Mouse (Mus musculus) gastrocnemius, postnatal 4 days (tissue): Measurements from ENCODE around the gene Tldc1. TPM values are rescaled to one million over a fixed set of nuclear protein-coding genes. Genes with fewer than 3 reads are reported as not detected.

Source experiments
- DNase-seq, 2 experiments: peaks; one replicate each; pipeline ENCODE4 v3.0.0; 2021 to 2022; ENCODE audit warnings: low spot score in 2 of 2, mixed read lengths in 2 of 2
- total RNA-seq, 2 experiments: library from RNA; stranded (reverse); gene quantifications; 2 replicates each; pipeline ENCODE4 v1.2.3; 2021

The Tldc1 gene
- total RNA-seq, 2 experiments from 2014 or later = 6.4 to 7.8 TPM

DNA sequence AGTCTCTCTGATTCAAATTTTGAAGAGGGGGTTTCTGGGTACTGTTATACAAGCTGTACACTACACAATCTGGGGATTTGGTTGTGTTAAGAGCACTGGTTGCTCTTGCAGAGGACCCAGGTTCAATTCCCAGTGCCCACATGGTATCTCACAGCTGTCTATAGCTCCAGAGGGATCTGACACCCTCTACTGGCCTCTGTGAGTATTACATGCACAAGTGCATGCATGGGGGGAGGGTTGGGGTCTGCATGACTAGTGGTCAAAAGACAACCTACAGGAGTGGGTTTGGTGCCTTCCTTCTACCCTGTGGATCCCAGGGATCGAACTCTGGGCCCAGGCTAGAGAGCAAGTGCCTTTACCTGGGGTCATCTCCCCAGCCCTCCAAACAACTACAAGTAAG lies 24.4 kb upstream of the Tldc1 start:
- no peak for DNase-seq

DNA sequence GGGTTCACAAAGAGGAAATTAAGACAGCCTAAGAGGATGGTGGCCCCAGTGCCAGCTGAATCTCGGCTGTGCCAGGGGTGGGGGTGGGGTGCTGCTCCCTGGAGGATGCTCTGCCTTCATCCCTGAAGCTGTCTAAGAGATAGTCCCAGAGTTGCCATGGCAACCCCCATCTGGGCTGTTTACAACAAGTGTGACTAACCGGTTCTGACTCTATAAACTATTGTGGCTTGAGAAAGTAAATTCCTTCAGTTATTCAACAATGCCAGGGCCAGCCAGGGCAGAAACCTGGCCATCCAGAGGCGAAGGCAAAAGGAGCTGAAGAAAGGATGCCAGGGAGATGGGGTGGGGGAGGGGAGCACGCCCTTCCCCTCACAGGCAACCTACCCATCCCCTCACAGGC lies 23.0 kb upstream of the Tldc1 start:
- no peak for DNase-seq

DNA sequence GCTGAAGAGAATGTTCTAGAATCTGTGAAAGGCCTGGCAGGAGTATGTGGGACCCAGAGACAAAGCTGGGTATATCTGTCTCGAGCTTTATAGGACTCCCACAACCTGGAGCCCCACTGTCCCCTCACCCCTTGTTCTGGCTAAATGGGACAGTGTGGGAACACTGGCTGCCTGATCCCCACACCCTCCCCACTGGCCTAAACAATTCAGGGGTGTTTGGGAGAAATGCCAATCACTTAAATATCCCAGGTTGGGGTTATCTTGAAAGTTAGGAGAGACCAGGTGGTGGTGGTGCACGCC lies 20.7 kb upstream of the Tldc1 start:
- DNase-seq = no peak

DNA sequence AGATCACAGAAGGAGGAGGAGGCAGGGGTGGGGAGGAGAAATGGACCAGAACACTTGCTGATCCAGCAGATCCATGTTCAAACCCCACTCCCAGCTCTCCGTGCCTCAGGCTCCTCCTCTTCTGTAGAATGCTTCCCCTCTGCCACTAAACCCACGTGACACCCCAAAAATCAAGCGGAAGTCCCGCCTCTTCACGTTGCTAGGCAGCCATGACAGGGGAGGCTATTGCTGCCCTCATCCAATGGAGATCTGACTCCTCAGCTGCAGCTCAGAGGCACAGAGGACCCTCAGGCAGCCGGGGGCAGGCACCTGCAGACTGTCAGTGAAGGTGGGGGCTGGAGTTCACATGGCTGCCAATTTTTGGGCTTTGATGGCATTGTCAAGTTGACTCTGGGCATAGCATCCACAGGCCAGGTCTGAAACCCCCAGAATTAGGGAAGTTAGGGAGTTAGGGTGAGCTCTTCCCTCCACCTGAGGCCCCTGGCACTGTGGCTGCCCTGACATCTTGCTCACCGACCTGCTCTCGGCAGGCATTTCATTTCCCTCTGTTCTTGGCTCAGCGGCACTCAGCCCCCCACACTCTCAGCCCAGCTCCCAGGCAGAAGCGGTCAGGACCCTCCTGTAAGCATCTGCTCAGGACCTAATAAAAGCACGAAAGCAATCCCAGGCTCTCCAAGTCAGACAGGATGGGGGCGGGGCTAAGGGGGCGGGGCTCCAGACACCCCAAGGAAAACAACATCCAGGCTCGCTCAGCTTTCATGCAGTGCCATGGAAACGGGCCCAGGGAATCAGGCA lies 20.2 kb upstream of the Tldc1 start:
- peak in 1 of 2 experiments; percentile 56 for DNase-seq

DNA sequence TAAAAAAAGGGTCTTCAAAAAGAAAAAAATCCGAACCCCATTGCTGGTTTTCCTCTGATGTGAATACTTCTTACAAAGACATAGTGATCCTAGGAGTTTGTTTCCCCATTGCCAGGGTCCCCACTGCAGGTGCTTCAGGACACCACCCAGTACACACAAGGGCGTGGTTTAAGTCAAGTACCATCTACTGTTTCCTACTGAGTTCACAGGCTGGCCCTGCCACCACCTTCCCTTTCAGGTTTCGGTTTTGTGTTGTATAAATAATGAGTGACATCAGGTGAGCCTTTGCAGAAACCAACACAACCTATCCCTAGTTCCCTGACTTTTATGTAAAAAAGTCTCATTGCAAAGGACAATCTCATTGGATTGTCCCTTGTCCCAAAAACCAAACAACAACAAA lies 17.4 kb upstream of the Tldc1 start:
- no peak for DNase-seq

DNA sequence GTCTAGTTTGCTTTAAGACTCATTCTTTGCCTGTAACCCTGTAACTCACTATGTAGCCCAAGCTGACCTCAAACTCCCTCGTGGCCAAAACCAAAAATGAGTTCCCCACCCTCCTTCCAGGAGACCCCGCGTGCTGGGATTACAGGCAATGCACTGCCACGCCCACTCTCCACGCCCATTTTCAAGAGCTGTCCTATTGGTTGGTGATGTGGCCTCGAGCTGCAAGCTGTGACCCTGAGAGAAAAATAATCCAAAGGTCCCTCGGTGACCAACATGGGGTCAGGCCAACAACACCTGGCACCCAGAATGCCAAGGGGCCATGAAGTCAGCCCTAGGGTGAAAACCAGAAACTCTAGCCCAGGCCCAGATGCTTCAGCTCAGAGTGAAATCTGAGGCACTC lies 16.5 kb upstream of the Tldc1 start:
- no peak for DNase-seq

DNA sequence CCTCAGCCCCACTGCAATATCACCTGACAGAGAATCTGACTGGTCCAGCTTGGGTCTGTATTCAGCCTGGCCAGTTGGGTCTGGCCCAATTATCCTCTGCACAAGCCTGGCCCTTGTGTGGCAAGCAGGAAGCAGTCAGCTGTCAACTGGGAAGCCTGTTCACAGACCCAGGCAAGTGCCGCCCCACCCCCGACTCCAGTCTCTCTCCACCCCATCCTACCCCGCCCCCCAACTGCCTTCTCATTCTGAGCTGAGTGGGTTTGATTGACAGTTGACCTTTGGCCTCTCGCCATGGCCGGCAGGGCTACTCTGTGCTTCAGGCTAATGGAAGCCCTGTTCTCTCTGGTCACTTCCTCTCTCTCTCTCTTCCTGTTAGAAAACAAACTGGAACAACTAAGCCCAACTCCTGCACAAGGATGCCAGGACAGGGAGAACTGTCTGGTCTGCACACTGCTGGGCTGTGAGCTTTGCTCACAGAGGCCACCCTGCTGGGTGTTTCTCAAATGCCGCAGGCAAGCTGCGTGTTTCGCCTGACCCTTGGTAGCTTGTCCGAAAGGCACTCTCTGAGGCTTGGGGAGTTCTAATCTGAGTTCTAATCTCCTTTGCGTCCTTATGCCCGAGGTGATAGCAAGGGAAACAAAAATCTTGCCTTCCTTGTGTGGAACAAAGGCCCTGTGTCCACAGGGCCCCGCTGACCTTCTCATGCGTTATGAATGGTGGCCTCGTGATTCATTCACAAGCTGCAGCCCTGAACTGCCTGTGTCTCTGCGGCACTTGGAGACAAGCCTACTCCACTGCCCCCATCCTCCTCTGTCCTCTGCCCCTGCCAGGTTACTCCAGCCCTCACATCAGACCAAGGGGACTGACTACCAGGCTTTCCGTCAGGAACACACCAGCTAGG lies 13.8 kb upstream of the Tldc1 start:
- peak in 1 of 2 experiments; percentile 50 for DNase-seq

DNA sequence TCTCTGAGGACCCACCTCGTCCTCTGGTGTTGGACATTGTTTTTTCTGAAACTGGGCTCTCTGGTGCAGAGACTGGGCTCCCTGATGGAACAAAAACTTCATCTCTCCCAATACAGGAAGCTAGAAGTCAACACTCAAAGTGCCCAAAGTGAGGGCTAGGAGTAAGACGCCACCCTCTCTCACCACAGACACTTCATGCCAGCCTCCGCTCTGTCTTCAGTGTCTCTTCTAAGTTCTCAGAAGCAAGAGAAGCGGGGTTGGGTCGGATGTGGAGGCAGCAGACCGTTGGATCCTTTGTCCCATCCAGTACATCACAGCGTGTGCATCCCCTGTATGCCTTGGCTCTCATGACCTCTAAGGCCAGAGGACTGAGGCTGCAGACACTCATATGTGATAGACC lies 11.4 kb upstream of the Tldc1 start:
- DNase-seq = no peak

DNA sequence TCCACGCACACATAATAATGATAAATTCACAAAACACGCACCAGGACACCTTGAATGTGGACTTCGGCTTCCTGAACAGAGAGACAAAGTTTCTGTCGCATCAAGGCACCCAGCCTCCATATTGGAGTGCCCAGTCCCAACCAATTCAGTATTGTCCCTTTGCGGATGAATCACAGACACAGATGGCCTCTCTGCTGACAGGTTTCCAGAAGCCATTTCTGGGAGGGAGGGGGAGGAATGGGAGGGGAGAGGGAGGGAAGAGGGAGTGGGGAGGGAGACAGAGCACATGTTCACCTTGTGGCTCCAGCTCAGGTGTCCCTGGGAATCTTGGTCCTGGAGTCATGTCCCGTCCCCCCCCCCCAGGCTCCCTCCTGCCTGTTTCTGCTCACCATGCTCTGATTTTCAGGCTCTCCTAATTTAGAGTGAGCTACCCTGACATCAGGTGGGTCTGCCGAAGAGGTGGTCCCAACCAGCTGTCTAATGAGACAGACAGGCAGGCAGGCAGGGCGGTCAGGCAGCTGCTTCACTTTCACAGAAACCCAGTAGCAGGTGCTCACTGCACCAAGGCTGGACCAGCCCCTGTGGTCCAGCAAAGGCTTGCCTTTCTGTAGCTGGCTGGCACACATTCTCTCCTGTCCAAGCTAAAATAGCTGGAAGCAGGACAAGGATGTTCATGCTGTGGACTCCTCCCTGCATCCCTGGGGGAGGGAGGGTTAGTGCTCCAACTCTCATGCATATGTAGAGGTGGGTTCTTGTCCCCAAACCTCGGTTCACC lies 10.6 kb upstream of the Tldc1 start:
- DNase-seq = no peak

DNA sequence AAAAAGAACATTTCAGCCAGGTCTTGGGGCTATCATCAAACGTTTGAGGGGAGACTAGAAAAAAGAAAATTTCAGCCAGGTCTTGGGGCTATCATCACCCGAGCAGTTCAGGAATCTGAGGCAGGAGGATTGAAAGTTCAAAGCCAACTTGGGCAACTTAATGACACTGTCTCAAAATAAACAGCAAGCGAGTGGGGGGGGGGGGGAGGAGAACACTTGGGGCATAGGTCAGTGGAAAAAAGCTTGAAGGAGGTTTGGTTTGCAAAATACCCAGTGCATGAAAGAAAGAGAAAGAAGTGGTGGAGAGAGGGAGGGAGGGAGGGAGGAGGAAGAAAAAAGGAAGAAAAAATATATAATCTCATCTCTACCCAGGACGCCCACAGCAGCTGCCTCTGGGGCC lies 9.1 kb upstream of the Tldc1 start:
- DNase-seq = no peak

DNA sequence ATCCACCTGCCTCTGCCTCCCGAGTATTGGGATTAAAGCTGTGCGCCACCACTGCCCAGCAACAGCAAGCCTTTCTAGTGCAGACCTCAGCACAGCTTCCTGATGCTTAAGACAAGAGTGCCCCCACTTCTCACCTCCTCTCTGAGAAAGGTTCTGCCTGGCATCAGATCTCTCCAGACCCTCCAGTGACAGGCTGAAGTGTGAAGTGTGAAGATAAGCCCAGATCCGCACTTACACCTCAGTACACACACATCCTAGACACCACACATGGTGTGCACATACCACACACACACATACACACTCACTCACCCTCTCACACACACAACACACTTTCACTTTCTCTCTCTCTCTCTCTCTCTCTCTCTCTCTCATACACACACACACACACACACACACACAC lies 8.7 kb upstream of the Tldc1 start:
- DNase-seq = no peak

DNA sequence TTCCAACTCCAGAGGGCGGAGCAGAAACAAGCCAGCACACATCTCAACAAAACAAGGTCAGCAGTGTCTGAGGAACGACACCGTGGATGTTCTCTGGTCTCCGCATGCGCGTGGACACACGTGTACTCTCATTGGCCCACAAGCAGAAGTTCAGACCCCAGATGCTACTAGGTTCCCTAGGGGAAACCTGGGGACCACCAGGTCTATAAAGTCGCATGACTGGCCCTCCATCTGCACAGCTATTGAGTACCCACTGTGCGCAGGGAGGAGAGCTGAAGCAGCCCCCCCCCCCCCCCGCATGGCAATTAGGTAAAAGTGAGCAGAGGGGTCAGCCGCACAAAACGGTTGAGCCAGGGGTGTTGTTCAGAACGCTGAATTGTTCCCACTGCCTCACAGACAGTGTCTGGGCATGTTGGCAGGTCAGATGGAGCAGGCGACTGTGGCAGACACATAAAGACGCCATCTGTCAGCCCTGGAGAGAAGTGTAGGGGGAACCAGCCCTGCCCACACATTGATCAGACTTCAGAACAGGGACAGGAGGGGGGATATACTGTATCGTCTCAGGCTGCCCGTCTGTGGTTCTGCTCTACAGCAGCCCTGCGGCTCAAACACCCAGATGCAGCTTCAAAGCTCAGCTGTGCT lies 7.7 kb upstream of the Tldc1 start:
- DNase-seq = no peak

DNA sequence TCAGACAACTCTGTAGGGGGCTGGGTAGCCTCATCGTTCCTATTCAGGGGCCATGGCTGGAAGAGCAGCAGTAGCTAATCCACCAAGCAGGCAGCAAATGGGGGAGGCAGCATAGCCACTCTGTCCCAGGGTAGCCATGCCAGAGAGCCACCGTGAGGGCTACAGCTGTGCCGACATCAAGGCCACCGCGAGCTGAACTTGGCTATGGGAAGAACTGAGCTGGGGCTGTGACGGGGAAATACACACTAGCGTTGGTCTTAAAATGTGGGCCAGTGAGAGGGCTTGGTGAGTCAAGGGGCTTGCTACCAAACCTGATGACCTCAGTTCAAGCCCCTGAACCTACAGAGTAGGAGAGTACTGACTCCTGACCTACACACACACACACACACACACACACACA lies 6.5 kb upstream of the Tldc1 start:
- no peak for DNase-seq

DNA sequence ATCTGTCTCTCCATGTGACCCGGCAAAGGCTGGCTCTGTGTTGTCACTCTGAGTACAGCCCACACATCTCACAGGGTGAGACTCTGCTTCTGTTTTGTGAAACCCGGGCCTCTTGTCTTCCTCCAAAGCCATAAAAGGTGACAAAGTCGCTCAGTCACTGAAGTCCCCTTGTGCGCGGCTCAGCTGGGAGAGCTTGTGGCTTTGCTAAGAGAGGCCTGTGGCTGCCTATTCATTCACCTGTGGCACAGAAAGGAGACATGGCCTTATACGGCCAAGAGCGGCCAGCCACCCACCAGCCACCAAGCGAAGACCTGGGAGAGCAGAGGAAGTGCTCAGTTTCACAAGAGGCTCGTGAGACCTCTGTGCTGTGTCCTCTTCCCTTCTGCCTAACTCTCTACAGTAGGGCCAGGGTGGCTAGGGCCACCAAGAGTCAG lies 5.9 kb upstream of the Tldc1 start:
- no peak for DNase-seq

DNA sequence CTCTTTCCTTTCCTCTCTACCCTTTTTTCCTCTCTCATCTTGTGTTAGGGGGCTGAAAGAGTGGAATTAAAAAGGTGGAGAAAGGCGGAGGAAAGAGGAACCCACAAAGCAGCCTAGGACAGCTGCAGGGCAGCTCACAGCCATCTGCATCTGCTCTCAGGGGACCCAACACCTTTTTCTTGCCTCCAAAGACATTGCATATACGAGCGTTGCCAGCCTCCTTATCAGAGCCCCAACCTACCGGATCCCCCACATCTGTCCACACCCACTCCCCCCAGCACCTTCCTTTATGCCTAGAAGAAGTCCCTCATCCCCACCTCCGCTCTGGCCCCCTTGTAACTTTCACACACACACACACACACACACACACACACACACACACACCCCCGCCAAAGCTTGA lies 5.4 kb upstream of the Tldc1 start:
- no peak for DNase-seq

DNA sequence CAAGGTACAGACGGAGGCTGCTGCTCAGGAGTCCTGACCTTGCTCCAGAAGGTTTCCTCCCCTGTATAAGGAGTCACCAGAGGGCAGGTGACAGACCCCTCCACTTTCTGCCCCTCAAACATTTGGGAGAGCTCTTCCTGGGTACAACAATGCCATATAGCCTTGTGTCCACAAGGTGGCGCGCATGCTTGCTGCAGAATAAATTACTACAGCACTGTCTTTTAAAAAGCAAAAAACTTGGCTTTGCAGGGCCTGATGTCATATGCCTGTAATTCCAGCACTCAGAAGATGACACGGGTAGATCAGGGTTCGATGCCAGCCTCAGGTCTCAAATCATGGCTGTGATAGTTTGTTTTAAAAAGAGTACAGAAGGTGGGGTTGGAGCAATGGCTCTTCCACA lies 4.5 kb upstream of the Tldc1 start:
- peak; percentile 63 to 81 for DNase-seq

DNA sequence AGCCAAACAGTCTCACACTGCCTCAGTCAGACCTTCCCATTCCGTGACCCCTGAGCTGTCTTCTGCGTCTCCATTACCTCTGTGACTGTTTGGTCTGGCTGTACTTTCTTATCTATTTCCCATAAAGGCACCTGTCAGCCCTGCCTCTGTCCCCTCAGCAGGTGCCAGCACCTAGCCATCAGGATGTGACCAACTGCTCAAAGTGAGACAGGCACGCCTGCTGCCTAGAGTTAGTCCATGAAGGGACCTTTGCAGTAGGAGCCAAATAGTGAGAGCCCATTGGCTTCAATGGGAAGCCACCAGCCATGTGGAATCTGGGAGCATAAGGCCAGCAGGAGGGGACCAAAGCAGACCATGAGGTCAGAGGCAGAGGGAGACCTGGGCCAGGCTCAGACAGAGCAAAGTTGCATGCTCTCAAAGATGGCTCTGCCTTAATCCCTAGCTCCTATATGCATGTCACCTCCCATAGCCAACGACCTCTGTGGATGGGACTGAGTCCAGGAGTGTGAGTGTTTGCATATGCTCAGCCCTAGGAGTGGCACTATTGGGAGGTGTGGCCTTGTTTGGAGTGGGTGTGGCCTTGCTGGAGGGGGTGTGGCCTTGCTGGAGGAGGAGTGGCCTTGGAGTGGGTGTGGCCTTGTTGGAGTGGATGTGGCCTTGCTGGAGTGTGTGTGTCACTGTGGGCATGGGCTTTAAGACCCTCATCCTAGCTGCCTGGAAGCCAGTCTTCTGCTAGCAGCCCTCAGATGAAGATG lies 3.0 kb upstream of the Tldc1 start:
- no peak for DNase-seq

DNA sequence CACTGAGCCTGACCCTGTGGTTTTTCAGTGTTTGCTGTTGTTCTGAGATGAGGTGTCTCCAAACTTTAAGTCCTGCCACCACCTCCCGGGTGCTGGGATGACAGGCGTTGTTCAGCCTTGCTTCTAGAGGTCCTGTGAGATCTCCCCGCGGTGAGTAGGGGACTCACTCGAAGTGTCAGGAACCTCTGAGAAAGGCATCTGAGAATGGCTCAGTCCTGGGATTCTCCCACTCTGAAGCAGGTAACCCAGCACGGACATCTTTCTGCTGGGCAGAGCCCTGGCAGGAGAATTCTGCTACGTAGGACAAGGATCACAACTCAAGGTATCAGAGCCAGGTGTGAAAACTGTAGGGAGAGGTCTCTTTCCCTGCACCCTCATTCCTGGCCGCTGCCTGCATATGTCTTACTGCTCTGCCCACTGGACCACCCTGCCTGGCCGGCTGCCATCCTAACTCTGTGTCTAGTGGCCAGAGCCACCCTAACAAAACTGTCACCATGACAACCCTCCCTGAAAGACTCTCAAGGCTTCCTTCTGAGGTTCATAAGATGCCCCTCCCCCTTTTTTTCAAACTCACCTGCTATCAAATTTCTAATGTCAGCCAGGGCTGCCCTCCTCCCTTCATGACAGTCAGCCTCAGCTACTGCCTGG lies 2.3 kb upstream of the Tldc1 start:
- DNase-seq = no peak

DNA sequence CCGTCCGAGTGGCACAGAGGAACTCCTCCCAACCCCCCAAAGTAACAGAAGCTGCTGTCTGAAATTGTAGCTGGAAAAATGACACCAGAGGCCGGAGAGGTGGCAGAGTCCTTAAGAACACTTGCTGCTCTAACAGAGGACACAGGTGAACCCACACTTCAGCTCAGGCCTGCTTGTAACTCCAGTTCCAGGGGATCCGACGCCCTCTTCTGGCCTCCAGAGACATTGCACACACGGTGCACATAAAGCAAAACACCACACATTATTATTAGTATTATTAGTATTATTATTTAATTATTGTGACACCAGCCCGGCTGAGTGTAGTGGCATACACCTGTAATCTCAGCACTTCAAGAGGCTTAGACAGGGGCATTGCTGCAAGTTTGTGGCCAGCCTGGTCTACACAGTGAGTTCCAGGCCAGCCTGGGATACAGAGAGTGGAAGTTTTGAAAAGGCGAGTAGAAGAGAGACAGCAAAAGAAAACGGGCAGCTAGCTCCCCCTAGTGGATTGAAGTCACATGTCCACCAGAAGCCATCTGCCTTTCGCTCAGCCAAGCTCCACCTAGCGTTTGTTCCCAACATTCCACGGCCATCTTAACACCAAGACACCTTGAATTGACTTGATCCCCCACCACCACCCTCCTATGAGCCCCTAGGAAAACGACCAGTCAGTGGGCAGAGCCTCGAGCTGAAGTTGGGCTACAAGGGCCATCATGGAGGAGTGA lies 959 bp upstream of the Tldc1 start:
- DNase-seq = peak; percentile 58 to 82
